ENCODE assay signal across 8 mouse cellular contexts in genomic region chr6:119330506-119330905, GRCm38 (mm10). TPM values are rescaled to one million over a fixed set of nuclear protein-coding genes. Genes with fewer than 3 reads are reported as not detected.
A peak's percentile ranks its signal among the peaks of the same experiment; 100 is the strongest.
DNase-seq lines count a peak whose midpoint lies in the region; ATAC-seq lines count a peak whose summit lies in the region.

Lrtm2 (minus strand) TSS chr6:119330766.

- H3K9me3 ChIP-seq in hindbrain, embryonic 10.5 days: no peaks in the 10 kb centered on the region
- no peaks in the 10 kb centered on the region for H3K9me3 ChIP-seq in neural tube, embryonic 14.5 days (ENCODE audit: control insufficient read depth, low read length)

- WGBS in hindbrain, embryonic 10.5 days: under 1% methylated on average over 31 of the region's 31 CpGs
- under 1% methylated on average over 30 of the region's 31 CpGs for WGBS in neural tube, embryonic 14.5 days

- peak within 1 kb of the TSS; percentile 55 for H3K9ac ChIP-seq in neural tube, embryonic 14.5 days (replicated peaks; ENCODE audit: low read depth, low read length)

- peak within 1 kb of the TSS; percentile 51 for H3K4me3 ChIP-seq in hindbrain, embryonic 10.5 days
- H3K4me3 ChIP-seq in neural tube, embryonic 14.5 days (ENCODE audit: low read depth, low read length): peak within 1 kb of the TSS; percentile 48

- H3K27me3 ChIP-seq in hindbrain, embryonic 10.5 days (ENCODE audit: insufficient read depth, poor library complexity, severe bottlenecking): peaks cover 93% of the 10 kb centered on the region
- H3K27me3 ChIP-seq in neural tube, embryonic 14.5 days (ENCODE audit: control insufficient read depth, insufficient read depth, low read length): peaks cover 7% of the 10 kb centered on the region; the same call in 1 of the 2 replicates

- peak; percentile 33 for ATAC-seq in neural tube, embryonic 14.5 days (ENCODE audit: low read depth)

- no peaks in the 10 kb centered on the region for H3K36me3 ChIP-seq in hindbrain, embryonic 10.5 days
- no peaks in the 10 kb centered on the region for H3K36me3 ChIP-seq in neural tube, embryonic 14.5 days (ENCODE audit: control insufficient read depth, insufficient read depth, low read length)

- peak within 1 kb of the TSS; percentile 78 for H3K4me2 ChIP-seq in neural tube, embryonic 14.5 days (ENCODE audit: low read depth, low read length)

- intact Hi-C loops in left cerebral cortex, postnatal 14 days (cut with DNase I): no loop called here

- 0 out of 2 replicates have a peak within 1 kb of the TSS, but pooled peaks have one; percentile 35 for H3K27ac ChIP-seq in hindbrain, embryonic 10.5 days
- peak within 1 kb of the TSS; percentile 52; the same call in 1 of the 2 replicates for H3K27ac ChIP-seq in neural tube, embryonic 14.5 days (ENCODE audit: low read depth, low read length)

- H3K4me1 ChIP-seq in hindbrain, embryonic 10.5 days (replicated peaks): peaks cover 55% of the 10 kb centered on the region
- H3K4me1 ChIP-seq in neural tube, embryonic 14.5 days (ENCODE audit: control insufficient read depth, insufficient read depth, low read length): peaks cover 20% of the 10 kb centered on the region

- peak; percentile 36 for DNase-seq in kidney, adult 18-20 months
- no peak for DNase-seq in kidney, adult 8-10 months
- peak; percentile 65 for DNase-seq in cerebellum, adult 9-11 months
- peak; percentile 55 for DNase-seq in hindbrain, embryonic 10.5 days (ENCODE audit: low spot score)
- peak; percentile 78 for DNase-seq in left cerebral cortex, postnatal 14 days (ENCODE audit: low spot score in 2 of 2)
- DNase-seq in adrenal gland, postnatal 10 days: no peak
- DNase-seq in c-Kit-positive CD71-positive TER-119-positive erythroid progenitor cells, embryonic 14.5 days (ENCODE audit: low spot score): no peak

RNA-seq across cellular contexts. Expression of gene Lrtm2, which starts in this region (rescaled TPM):
- 0.12 and 0.16 TPM in 2 replicates for polyA plus RNA-seq in hindbrain, embryonic 10.5 days (2016; fragmentation: Nextera tagmentation; extraction: Ambion mirVana)
- total RNA-seq in left cerebral cortex, postnatal 14 days (2021): 10 to 100 TPM; 43.5 to 48.3 TPM
- polyA plus RNA-seq in neural tube, embryonic 14.5 days (2014; fragmentation: Nextera tagmentation; extraction: Ambion mirVana): 8.4 and 10.9 TPM in 2 replicates
- total RNA-seq in adrenal gland, postnatal 10 days (2021): under 1 TPM in 1 of 2 experiments, not detected in 1; 0.12 TPM

Comparison
In these comparisons a context has a peak if more than half of its experiments do, and no peak if none do; other contexts are left out.
1. RNA of gene Lrtm2 (total RNA-seq): 43.5 to 48.3 TPM in left cerebral cortex, postnatal 14 days; 0.12 TPM in adrenal gland, postnatal 10 days; every median in the first group is over 10 times any median in the second.
2. DNase-seq: peak in kidney, adult 18-20 months (single experiment), cerebellum, adult 9-11 months (single experiment) and left cerebral cortex, postnatal 14 days (2 of 2); none in kidney, adult 8-10 months (0 of 2), adrenal gland, postnatal 10 days (single experiment) and c-Kit-positive CD71-positive TER-119-positive erythroid progenitor cells, embryonic 14.5 days (single experiment).
3. Peak in DNase-seq, H3K4me3 ChIP-seq and H3K27ac ChIP-seq in hindbrain, embryonic 10.5 days; RNA of the gene not detected or under 1 TPM.